20 mouse cellular contexts compared by ENCODE assay signal in genomic region chr11:32650236-32650749, GRCm38 (mm10). TPM values are rescaled to one million over a fixed set of nuclear protein-coding genes. Genes with fewer than 3 reads are reported as not detected.
A peak's percentile ranks its signal among the peaks of the same experiment; 100 is the strongest.
DNase-seq lines count a peak whose midpoint lies in the region; ATAC-seq lines count a peak whose summit lies in the region.
"Had no signal": no experiment of that assay in that cellular context is flagged by ENCODE, and none has a peak within 500 bp of the region (broad histone marks: within the 10 kb centered on the region; RNA-seq: fewer than 3 reads in every experiment).

No protein-coding gene starts in this region.

- no peaks in the 10 kb centered on the region for H3K9me3 ChIP-seq in kidney, embryonic 14.5 days (ENCODE audit: control insufficient read depth, low read length)
- H3K9me3 ChIP-seq in embryonic facial prominence, embryonic 15.5 days (replicated peaks), result no peaks in the 10 kb centered on the region
- H3K9me3 ChIP-seq: limb, embryonic 13.5 days; megakaryocyte, embryonic 14.5 days had no signal

- H3K27ac ChIP-seq in kidney, embryonic 14.5 days (ENCODE audit: low read depth, low read length), result peak overlapping the region; percentile 48; the same call in 1 of the 2 replicates
- H3K27ac ChIP-seq in embryonic facial prominence, embryonic 15.5 days (replicated peaks), result 0 out of 2 replicates have a peak overlapping the region, but pooled peaks have one; percentile 4
- H3K27ac ChIP-seq: limb, embryonic 13.5 days had no signal

- H3K4me1 ChIP-seq in kidney, embryonic 14.5 days (ENCODE audit: control insufficient read depth, insufficient read depth, low read length), result no peaks in the 10 kb centered on the region
- H3K4me1 ChIP-seq in embryonic facial prominence, embryonic 15.5 days, result peaks cover 9% of the 10 kb centered on the region; the same call in 1 of the 2 replicates

- H3K36me3 ChIP-seq in kidney, embryonic 14.5 days (ENCODE audit: control insufficient read depth, insufficient read depth, low read length), result peaks cover 5% of the 10 kb centered on the region; the same call in 1 of the 2 replicates
- no peaks in the 10 kb centered on the region for H3K36me3 ChIP-seq in embryonic facial prominence, embryonic 15.5 days
- no peaks in the 10 kb centered on the region for H3K36me3 ChIP-seq in splenic B cell, adult 2 months (ENCODE audit: control insufficient read depth, insufficient read depth, low read length, poor library complexity, severe bottlenecking)

- no peak for ATAC-seq in kidney, embryonic 14.5 days (ENCODE audit: low FRiP score, low TSS enrichment)
- ATAC-seq in embryonic facial prominence, embryonic 15.5 days (ENCODE audit: insufficient number of reproducible peaks, low FRiP score, low TSS enrichment, low read depth), result no peak
- ATAC-seq: forebrain, postnatal 0 days; hindbrain, embryonic 16.5 days had no signal

- H3K27me3 ChIP-seq in kidney, embryonic 14.5 days (ENCODE audit: control insufficient read depth, insufficient read depth, low read length), result no peaks in the 10 kb centered on the region
- H3K27me3 ChIP-seq in embryonic facial prominence, embryonic 15.5 days, result no peaks in the 10 kb centered on the region
- H3K27me3 ChIP-seq in splenic B cell, adult 2 months (ENCODE audit: control insufficient read depth, insufficient read depth, low read length, poor library complexity, severe bottlenecking), result no peaks in the 10 kb centered on the region
- H3K27me3 ChIP-seq: limb, embryonic 13.5 days; megakaryocyte, embryonic 14.5 days had no signal

- H3K4me3 ChIP-seq in kidney, embryonic 14.5 days (ENCODE audit: low read length), result no peak overlapping the region
- H3K4me3 ChIP-seq in embryonic facial prominence, embryonic 15.5 days (replicated peaks), result no peak overlapping the region
- H3K4me3 ChIP-seq: erythroblast, embryonic 14.5 days; limb, embryonic 13.5 days had no signal

- H3K4me2 ChIP-seq in kidney, embryonic 14.5 days (replicated peaks; ENCODE audit: low read depth, low read length), result no peak overlapping the region
- H3K4me2 ChIP-seq in embryonic facial prominence, embryonic 15.5 days (replicated peaks), result no peak overlapping the region
- H3K4me2 ChIP-seq: limb, embryonic 13.5 days; lung, embryonic 14.5 days had no signal

- no peak overlapping the region for H3K9ac ChIP-seq in kidney, embryonic 14.5 days (ENCODE audit: low read depth, low read length)
- no peak overlapping the region for H3K9ac ChIP-seq in embryonic facial prominence, embryonic 15.5 days
- H3K9ac ChIP-seq: forebrain, postnatal 0 days; limb, embryonic 13.5 days; lung, embryonic 14.5 days had no signal

- no peak for DNase-seq in kidney, postnatal 25 days
- peak; percentile 54 for DNase-seq in A20 (ENCODE audit: low read depth, low spot score)
- DNase-seq in splenic B cell, adult 2 months (ENCODE audit: low read depth, low spot score), result peak; percentile 24
- no peak for DNase-seq in MN1 (ENCODE audit: low spot score)
- DNase-seq in cerebellum, postnatal 25 days, result no peak
- DNase-seq: adrenal gland, postnatal 25 days; cerebellum, adult 9-10 months; embryo, embryonic 11 days; forebrain, postnatal 0 days; gastrocnemius, postnatal 10 days; heart, postnatal 14 days; lung, embryonic 14.5 days; right cerebral cortex, postnatal 4 days; thymus, postnatal 4 days had no signal

RNA-seq across cellular contexts. Expression of gene Fbxw11, which starts 7.8 kb away (rescaled TPM):
- polyA plus RNA-seq in kidney, embryonic 14.5 days (2014; fragmentation: Nextera tagmentation; extraction: Ambion mirVana), result 40.2 and 85.6 TPM in 2 replicates
- 65.1 and 65.7 TPM in 2 replicates for polyA plus RNA-seq in embryonic facial prominence, embryonic 15.5 days (2015; fragmentation: Nextera tagmentation; extraction: Ambion mirVana)

Comparison
In these comparisons a context has a peak if more than half of its experiments do, and no peak if none do; other contexts are left out.
1. DNase-seq: peak in A20 (single experiment) and splenic B cell, adult 2 months (single experiment); none in kidney, postnatal 25 days (0 of 2), MN1 (single experiment) and cerebellum, postnatal 25 days (0 of 2).